Mouse (Mus musculus) cerebellum, adult 2 months (tissue): Measurements from ENCODE around the gene Zbtb40. TPM values are rescaled to one million over a fixed set of nuclear protein-coding genes. Genes with fewer than 3 reads are reported as not detected.

Experiments
- DNase-seq, 2 experiments: peaks; one replicate each; pipeline ENCODE4 v3.0.0; 2021
- H3K27ac ChIP-seq: fragments of 200-500 bp; 2 replicates; pipeline ENCODE4 v1.5.1; 2012; ENCODE audit warnings: low read length, control low read depth, inconsistent platforms; ENCODE audit not compliant: insufficient read depth
- H3K27me3 ChIP-seq: fragments of 200-500 bp; 2 replicates; pipeline ENCODE4 v1.6.1; 2012; ENCODE audit warnings: inconsistent platforms, mild to moderate bottlenecking, low read length, moderate library complexity; ENCODE audit not compliant: control insufficient read depth, insufficient read depth
- H3K4me1 ChIP-seq: fragments of 200-500 bp; 2 replicates; pipeline ENCODE4 v1.6.1; 2011; ENCODE audit warnings: low read length; ENCODE audit not compliant: control insufficient read depth, insufficient read depth
- H3K4me3 ChIP-seq: fragments of 200-500 bp; replicated peaks from 2 replicates; pipeline ENCODE3; 2011; ENCODE audit warnings: mild to moderate bottlenecking, low read depth, low read length, control low read depth; ENCODE audit not compliant: insufficient read depth
- CTCF ChIP-seq: fragments of 200-500 bp; IDR thresholded peaks from 2 replicates; pipeline ENCODE4 v1.5.1; 2011; ENCODE audit warnings: low read depth, mild to moderate bottlenecking, control low read depth, low read length, moderate library complexity, borderline replicate concordance; ENCODE audit not compliant: insufficient read depth
- POLR2A ChIP-seq: fragments of 200-500 bp; IDR thresholded peaks from 2 replicates; pipeline ENCODE4 v1.6.1; 2011; ENCODE audit warnings: low read length, control low read depth, borderline replicate concordance; ENCODE audit not compliant: insufficient read depth
- WGBS: fragments of 180-500 bp; shearing (Covaris S2); methylation state at CpG from one replicate; pipeline ENCODE4 v1.1.7; 2018; 5-methylcytosine and 5-hydroxymethylcytosine counted together
- polyA plus RNA-seq: library from polyadenylated mRNA; depleted of rRNA; stranded (reverse); fragments of >200 nt; gene quantifications from 2 replicates; pipeline ENCODE4 v1.2.3, GENCODE M21; 2012

The Zbtb40 gene
- polyA plus RNA-seq, 1 experiment = 10.2 TPM

- no peak for TF ChIP-seq POLR2A
- no peak for TF ChIP-seq CTCF
- no peak for DNase-seq
- no peak overlapping the region for H3K4me3 ChIP-seq
- H3K27ac ChIP-seq = no peak overlapping the region
- H3K27me3 ChIP-seq = no peaks in the 10 kb centered on the region
- 35% methylated on average over 7 of the region's 7 CpGs for WGBS
- H3K4me1 ChIP-seq = peaks cover 25% of the 10 kb centered on the region
These were observed 17.3 kb downstream of the Zbtb40 start for GRCm38 (mm10) chr4:137031319-137031718.

- TF ChIP-seq CTCF (no peak), POLR2A (no peak)
- 89% methylated on average over 8 of the region's 8 CpGs for WGBS
- Histone ChIP-seq H3K4me3 (no peak overlapping the region), H3K27ac (no peak overlapping the region), H3K4me1 (peaks cover 23% of the 10 kb centered on the region), H3K27me3 (no peaks in the 10 kb centered on the region)
- no peak for DNase-seq
These were observed 19.3 kb downstream of the Zbtb40 start for GRCm38 (mm10) chr4:137029348-137029747.

- TF ChIP-seq CTCF = no peak
- no peak for TF ChIP-seq POLR2A
- peaks cover 18% of the 10 kb centered on the region for H3K4me1 ChIP-seq
- no peaks in the 10 kb centered on the region for H3K27me3 ChIP-seq
- no peak overlapping the region for H3K27ac ChIP-seq
- no peak overlapping the region for H3K4me3 ChIP-seq
- WGBS = 70% methylated on average over 5 of the region's 5 CpGs
- DNase-seq = no peak
These were observed 21.6 kb downstream of the Zbtb40 start for GRCm38 (mm10) chr4:137027051-137027450.

DNA sequence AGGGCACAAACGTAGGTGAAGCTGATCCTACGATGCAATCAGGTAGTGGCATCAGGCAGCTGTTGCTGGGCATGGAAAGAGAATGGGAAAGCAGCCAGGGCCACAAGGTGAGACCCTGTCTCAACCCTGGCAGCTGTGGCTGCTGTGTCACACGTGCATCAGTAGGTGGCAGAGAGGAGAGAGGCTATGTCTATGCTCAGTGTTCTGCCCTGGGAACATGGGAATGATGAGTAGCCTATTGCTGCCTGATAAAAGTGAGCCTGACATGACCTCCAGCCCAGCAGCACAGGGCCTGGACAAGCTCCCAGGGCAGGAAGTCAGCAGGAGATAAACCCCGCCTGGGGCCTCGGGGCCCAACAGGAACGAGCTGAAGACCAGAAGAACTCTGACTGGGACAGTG, 23.0 kb downstream of the Zbtb40 start:
- TF ChIP-seq CTCF = no peak
- no peak for TF ChIP-seq POLR2A

DNA sequence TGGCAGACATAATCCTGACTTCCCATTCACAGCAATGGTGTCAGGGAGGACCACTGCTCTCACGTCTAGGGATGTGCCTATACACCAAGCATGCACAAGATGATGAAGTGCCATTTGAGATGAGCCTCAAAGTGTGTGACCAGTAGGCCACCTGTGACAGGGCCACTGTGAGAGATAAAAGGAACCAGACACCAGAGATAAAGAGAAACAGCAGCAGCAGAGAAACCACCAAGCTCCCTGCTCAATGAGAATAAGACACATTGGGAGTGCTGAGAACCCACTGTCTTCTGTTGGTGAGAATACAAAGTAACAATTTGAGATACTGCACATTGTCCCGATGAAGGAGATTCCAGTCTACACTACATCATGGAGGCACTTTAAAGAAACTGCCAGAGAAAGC, 23.5 kb downstream of the Zbtb40 start:
- TF ChIP-seq CTCF (no peak), POLR2A (no peak)
- H3K4me3 ChIP-seq = no peak overlapping the region
- peaks cover 14% of the 10 kb centered on the region for H3K4me1 ChIP-seq
- WGBS = 92% methylated on average over 2 of the region's 2 CpGs
- no peaks in the 10 kb centered on the region for H3K27me3 ChIP-seq
- DNase-seq = no peak
- H3K27ac ChIP-seq = no peak overlapping the region

More for the DNA sequence above, 23.0 kb downstream of the Zbtb40 start:
- H3K27me3 ChIP-seq = no peaks in the 10 kb centered on the region
- no peak overlapping the region for H3K4me3 ChIP-seq
- WGBS = 73% methylated on average over 6 of the region's 6 CpGs
- DNase-seq = no peak
- H3K4me1 ChIP-seq = peaks cover 11% of the 10 kb centered on the region
- H3K27ac ChIP-seq = no peak overlapping the region

DNA sequence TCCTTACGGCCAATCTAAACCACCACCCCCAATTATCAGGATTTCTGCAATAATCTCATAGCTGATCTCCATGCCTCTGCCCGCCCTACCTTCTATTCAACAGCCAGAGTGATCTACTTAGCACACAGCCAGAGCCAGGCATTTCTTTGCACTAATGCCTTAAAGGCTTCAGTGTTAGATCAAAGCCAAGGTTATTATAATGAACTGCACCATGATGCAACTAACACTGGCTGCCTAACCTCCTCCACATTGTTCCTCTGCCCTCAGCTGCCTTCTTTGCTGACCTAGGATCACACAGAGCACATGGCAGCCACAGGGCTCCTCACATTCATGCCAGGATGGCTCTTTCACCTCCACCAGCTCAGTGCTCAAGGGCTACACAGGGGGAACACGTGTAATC, 28.5 kb downstream of the Zbtb40 start:
- H3K27ac ChIP-seq = no peak overlapping the region
- no peak overlapping the region for H3K4me3 ChIP-seq
- H3K27me3 ChIP-seq = no peaks in the 10 kb centered on the region
- H3K4me1 ChIP-seq = peaks cover 16% of the 10 kb centered on the region
- 78% methylated on average over 3 of the region's 3 CpGs for WGBS
- no peak for DNase-seq
- TF ChIP-seq CTCF (no peak), POLR2A (no peak)

- peak; percentile 89 to 90 for DNase-seq
- WGBS = 6% methylated on average over 8 of the region's 8 CpGs
- peak overlapping the region; percentile 49 for H3K27ac ChIP-seq
These were observed 32.7 kb downstream of the Zbtb40 start for GRCm38 (mm10) chr4:137015934-137016333.

DNA sequence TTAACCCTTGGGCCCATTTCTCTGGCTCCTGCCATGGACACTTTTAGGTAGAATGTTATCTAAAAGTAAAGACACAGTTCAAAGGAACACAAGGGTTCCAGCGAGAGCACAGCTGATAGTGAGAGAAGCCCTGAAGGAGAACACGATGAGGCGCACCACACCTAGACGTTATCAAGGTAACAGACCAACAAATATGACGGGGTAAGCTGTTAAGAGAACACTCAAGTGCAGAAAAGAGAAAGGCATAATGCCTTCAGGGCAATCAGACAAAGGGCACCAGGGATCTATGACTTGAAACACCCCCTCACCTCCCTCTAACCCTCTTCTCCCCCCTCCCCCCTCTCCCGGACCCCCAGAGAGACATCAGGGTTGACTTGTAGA, 33.1 kb downstream of the Zbtb40 start:
- H3K4me3 ChIP-seq = no peak overlapping the region
- no peaks in the 10 kb centered on the region for H3K27me3 ChIP-seq
- H3K4me1 ChIP-seq = peaks cover 41% of the 10 kb centered on the region
- WGBS = 64% methylated on average over 6 of the region's 6 CpGs
- DNase-seq = no peak
- TF ChIP-seq POLR2A = no peak
- no peak for TF ChIP-seq CTCF
- H3K27ac ChIP-seq = 0 out of 2 replicates have a peak overlapping the region, but pooled peaks have one; percentile 42

More at GRCm38 (mm10) chr4:137015934-137016333, 32.7 kb downstream of the Zbtb40 start:
- TF ChIP-seq POLR2A (no peak), CTCF (peak; percentile 46; the same call in 1 of the 2 replicates)
- Histone ChIP-seq H3K4me3 (no peak overlapping the region), H3K4me1 (peaks cover 41% of the 10 kb centered on the region), H3K27me3 (no peaks in the 10 kb centered on the region)
